Mouse (Mus musculus): ENCODE measurements around the gene Helq. TPM values are rescaled to one million over a fixed set of nuclear protein-coding genes. Genes with fewer than 3 reads are reported as not detected.

Gene Helq
- 14.0 and 16.6 TPM in 2 replicates for polyA plus RNA-seq (2015; fragmentation: Nextera tagmentation; extraction: Ambion mirVana)

GRCm38 (mm10) chr5:100798165-100798860 lies at the start of gene Helq, which contains the start of gene Mrps18c:
Helq (minus strand) TSS chr5:100798598.
Mrps18c (plus strand) TSS chr5:100798627.
- ATAC-seq (ENCODE audit: insufficient number of reproducible peaks, low FRiP score, low TSS enrichment, low read depth): peak; percentile 93
- Histone ChIP-seq H3K36me3 (peaks cover 33% of the 10 kb centered on the region), H3K4me3 (replicated peaks) (peak within 1 kb of the TSS; percentile 81), H3K27me3 (no peaks in the 10 kb centered on the region), H3K4me1 (peaks cover 15% of the 10 kb centered on the region; the same call in 1 of the 2 replicates), H3K27ac (replicated peaks) (no peak within 1 kb of the TSS), H3K4me2 (replicated peaks) (peak within 1 kb of the TSS; percentile 86), H3K9me3 (replicated peaks) (no peaks in the 10 kb centered on the region), H3K9ac (peak within 1 kb of the TSS; percentile 44)
- WGBS: under 1% methylated on average over 67 of the region's 67 CpGs

GRCm38 (mm10) chr5:100847143-100847542 lies 48.7 kb upstream of the Helq start:
- no peak for ATAC-seq (ENCODE audit: insufficient number of reproducible peaks, low FRiP score, low TSS enrichment, low read depth)
- 11% methylated on average over 2 of the region's 2 CpGs for WGBS
- Histone ChIP-seq H3K4me2 (replicated peaks) (peak overlapping the region; percentile 99), H3K36me3 (no peaks in the 10 kb centered on the region), H3K27ac (replicated peaks) (no peak overlapping the region), H3K9me3 (replicated peaks) (no peaks in the 10 kb centered on the region), H3K4me1 (peaks cover 17% of the 10 kb centered on the region), H3K27me3 (peaks cover 38% of the 10 kb centered on the region), H3K4me3 (replicated peaks) (peak overlapping the region; percentile 61), H3K9ac (0 out of 2 replicates have a peak overlapping the region, but pooled peaks have one; percentile 48)

GRCm38 (mm10) chr5:100846599-100846920 lies 48.2 kb upstream of the Helq start:
- ATAC-seq (ENCODE audit: insufficient number of reproducible peaks, low FRiP score, low TSS enrichment, low read depth): 0 out of 2 replicates have a peak, but pooled peaks have one; percentile 30
- H3K9ac ChIP-seq: peak overlapping the region; percentile 48; the same call in 1 of the 2 replicates
- H3K27me3 ChIP-seq: peaks cover 38% of the 10 kb centered on the region
- H3K4me3 ChIP-seq (replicated peaks): peak overlapping the region; percentile 61
- H3K36me3 ChIP-seq: no peaks in the 10 kb centered on the region
- H3K9me3 ChIP-seq (replicated peaks): no peaks in the 10 kb centered on the region
- under 1% methylated on average over 22 of the region's 22 CpGs for WGBS
- H3K4me1 ChIP-seq: peaks cover 17% of the 10 kb centered on the region
- no peak overlapping the region for H3K27ac ChIP-seq (replicated peaks)
- H3K4me2 ChIP-seq (replicated peaks): peak overlapping the region; percentile 99

- under 1% methylated on average over 51 of the region's 52 CpGs for WGBS
- H3K4me3 ChIP-seq (replicated peaks): peak overlapping the region; percentile 61
- no peaks in the 10 kb centered on the region for H3K9me3 ChIP-seq (replicated peaks)
- H3K27ac ChIP-seq (replicated peaks): no peak overlapping the region
- H3K4me2 ChIP-seq (replicated peaks): peak overlapping the region; percentile 99
- H3K4me1 ChIP-seq: peaks cover 17% of the 10 kb centered on the region
- ATAC-seq (ENCODE audit: insufficient number of reproducible peaks, low FRiP score, low TSS enrichment, low read depth): peak; percentile 59
- H3K9ac ChIP-seq: peak overlapping the region; percentile 48
- H3K36me3 ChIP-seq: no peaks in the 10 kb centered on the region
- peaks cover 38% of the 10 kb centered on the region for H3K27me3 ChIP-seq
These were observed 47.6 kb upstream of the Helq start for GRCm38 (mm10) chr5:100845848-100846598.

- Histone ChIP-seq H3K36me3 (no peaks in the 10 kb centered on the region), H3K9ac (peak within 1 kb of the TSS; percentile 48), H3K9me3 (replicated peaks) (no peaks in the 10 kb centered on the region), H3K27me3 (peaks cover 38% of the 10 kb centered on the region), H3K27ac (replicated peaks) (no peak within 1 kb of the TSS), H3K4me2 (replicated peaks) (peak within 1 kb of the TSS; percentile 99), H3K4me1 (peaks cover 17% of the 10 kb centered on the region), H3K4me3 (replicated peaks) (peak within 1 kb of the TSS; percentile 61)
- ATAC-seq (ENCODE audit: insufficient number of reproducible peaks, low FRiP score, low TSS enrichment, low read depth): no peak
- WGBS: 0% methylated on average over 16 of the region's 16 CpGs
These were observed 47.1 kb upstream of the Helq start, which contains the start of gene Gpat3 for GRCm38 (mm10) chr5:100845485-100845847. Gpat3 (plus strand) TSS chr5:100845713.

- H3K4me3 ChIP-seq (replicated peaks): no peak overlapping the region
- H3K36me3 ChIP-seq: no peaks in the 10 kb centered on the region
- peaks cover 17% of the 10 kb centered on the region for H3K4me1 ChIP-seq
- ATAC-seq (ENCODE audit: insufficient number of reproducible peaks, low FRiP score, low TSS enrichment, low read depth): no peak
- no peak overlapping the region for H3K27ac ChIP-seq (replicated peaks)
- H3K9ac ChIP-seq: no peak overlapping the region
- 53% methylated on average over 3 of the region's 3 CpGs for WGBS
- H3K9me3 ChIP-seq (replicated peaks): no peaks in the 10 kb centered on the region
- peaks cover 38% of the 10 kb centered on the region for H3K27me3 ChIP-seq
- no peak overlapping the region for H3K4me2 ChIP-seq (replicated peaks)
These were observed 46.1 kb upstream of the Helq start for GRCm38 (mm10) chr5:100844485-100844884.

GRCm38 (mm10) chr5:100837907-100838306 lies 39.5 kb upstream of the Helq start:
- no peak for ATAC-seq (ENCODE audit: insufficient number of reproducible peaks, low FRiP score, low TSS enrichment, low read depth)
- Histone ChIP-seq H3K9me3 (replicated peaks) (no peaks in the 10 kb centered on the region), H3K36me3 (no peaks in the 10 kb centered on the region), H3K4me2 (replicated peaks) (no peak overlapping the region), H3K27me3 (no peaks in the 10 kb centered on the region), H3K27ac (replicated peaks) (no peak overlapping the region), H3K4me1 (no peaks in the 10 kb centered on the region), H3K9ac (no peak overlapping the region), H3K4me3 (replicated peaks) (no peak overlapping the region)
- WGBS: 74% methylated on average over 7 of the region's 7 CpGs

GRCm38 (mm10) chr5:100835862-100836538 lies 37.6 kb upstream of the Helq start:
- H3K9ac ChIP-seq: no peak overlapping the region
- no peak overlapping the region for H3K4me3 ChIP-seq (replicated peaks)
- no peaks in the 10 kb centered on the region for H3K4me1 ChIP-seq
- WGBS: 49% methylated on average over 9 of the region's 9 CpGs
- H3K36me3 ChIP-seq: no peaks in the 10 kb centered on the region
- no peak overlapping the region for H3K4me2 ChIP-seq (replicated peaks)
- H3K9me3 ChIP-seq (replicated peaks): no peaks in the 10 kb centered on the region
- H3K27me3 ChIP-seq: no peaks in the 10 kb centered on the region
- no peak for ATAC-seq (ENCODE audit: insufficient number of reproducible peaks, low FRiP score, low TSS enrichment, low read depth)
- no peak overlapping the region for H3K27ac ChIP-seq (replicated peaks)

GRCm38 (mm10) chr5:100833841-100834240 lies 35.4 kb upstream of the Helq start:
- Histone ChIP-seq H3K27ac (replicated peaks) (no peak overlapping the region), H3K27me3 (no peaks in the 10 kb centered on the region), H3K4me2 (replicated peaks) (no peak overlapping the region), H3K9ac (no peak overlapping the region), H3K9me3 (replicated peaks) (no peaks in the 10 kb centered on the region), H3K36me3 (no peaks in the 10 kb centered on the region), H3K4me3 (replicated peaks) (no peak overlapping the region), H3K4me1 (no peaks in the 10 kb centered on the region)
- 82% methylated on average over 2 of the region's 2 CpGs for WGBS
- no peak for ATAC-seq (ENCODE audit: insufficient number of reproducible peaks, low FRiP score, low TSS enrichment, low read depth)

GRCm38 (mm10) chr5:100832680-100833079 lies 34.3 kb upstream of the Helq start:
- H3K36me3 ChIP-seq: no peaks in the 10 kb centered on the region
- ATAC-seq (ENCODE audit: insufficient number of reproducible peaks, low FRiP score, low TSS enrichment, low read depth): no peak
- H3K4me3 ChIP-seq (replicated peaks): no peak overlapping the region
- no peaks in the 10 kb centered on the region for H3K27me3 ChIP-seq
- WGBS: 90% methylated on average over 3 of the region's 3 CpGs
- H3K27ac ChIP-seq (replicated peaks): no peak overlapping the region
- H3K4me1 ChIP-seq: no peaks in the 10 kb centered on the region
- H3K9me3 ChIP-seq (replicated peaks): no peaks in the 10 kb centered on the region
- no peak overlapping the region for H3K9ac ChIP-seq
- H3K4me2 ChIP-seq (replicated peaks): no peak overlapping the region

GRCm38 (mm10) chr5:100828701-100829100 lies 30.3 kb upstream of the Helq start:
- 66% methylated on average over 3 of the region's 3 CpGs for WGBS
- no peak for ATAC-seq (ENCODE audit: insufficient number of reproducible peaks, low FRiP score, low TSS enrichment, low read depth)
- H3K4me1 ChIP-seq: no peaks in the 10 kb centered on the region
- H3K4me2 ChIP-seq (replicated peaks): no peak overlapping the region
- H3K9ac ChIP-seq: no peak overlapping the region
- no peak overlapping the region for H3K4me3 ChIP-seq (replicated peaks)
- H3K27ac ChIP-seq (replicated peaks): no peak overlapping the region
- no peaks in the 10 kb centered on the region for H3K27me3 ChIP-seq
- H3K9me3 ChIP-seq (replicated peaks): no peaks in the 10 kb centered on the region
- H3K36me3 ChIP-seq: no peaks in the 10 kb centered on the region
